Mouse (Mus musculus): ENCODE measurements around the gene Tbc1d22a. TPM values are rescaled to one million over a fixed set of nuclear protein-coding genes. Genes with fewer than 3 reads are reported as not detected.

Tbc1d22a gene
- total and polyA plus RNA-seq, 3 experiments: 34.5 to 44.4 (median 37.7) TPM

DNA sequence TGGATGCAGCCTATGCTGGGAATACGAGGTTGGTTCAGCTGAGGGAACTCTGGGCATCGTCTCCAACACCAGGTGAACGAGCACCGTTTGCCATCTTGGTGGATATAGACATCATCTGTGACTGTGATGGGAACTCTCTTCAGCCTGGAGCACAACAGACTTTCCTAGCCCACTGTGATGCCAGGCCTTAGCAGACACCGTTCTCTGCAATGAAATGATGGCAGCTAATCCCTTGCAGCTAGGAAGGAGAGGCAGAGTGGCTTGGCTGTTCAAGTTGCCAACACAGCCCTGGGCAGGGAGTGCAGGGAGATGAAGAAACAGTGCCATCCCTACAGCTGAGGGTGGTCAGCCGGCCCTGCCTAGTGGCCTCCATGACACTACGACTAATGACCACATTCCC is 233.0 kb downstream of the Tbc1d22a start:
- no peak for DNase-seq

DNA sequence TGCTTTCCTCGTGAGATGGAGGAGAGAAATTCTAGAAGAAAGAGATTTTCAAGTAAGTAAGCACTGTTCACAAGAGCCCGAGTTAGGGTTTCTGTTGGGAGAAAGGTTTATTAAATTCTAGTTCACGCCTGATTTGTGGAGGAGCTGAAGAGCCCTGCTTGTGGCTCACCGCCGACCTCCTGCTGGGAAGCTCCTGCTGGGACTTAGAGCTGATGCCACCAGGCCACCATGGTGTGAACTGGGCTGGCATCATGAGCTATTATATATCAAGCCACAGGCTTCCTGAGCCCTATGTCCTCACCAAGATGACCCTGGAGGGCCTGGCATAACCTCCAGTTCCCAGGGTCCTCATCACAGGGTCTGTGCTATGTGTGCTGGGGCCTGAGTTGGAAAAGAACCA is 235.0 kb downstream of the Tbc1d22a start:
- no peak for DNase-seq

DNA sequence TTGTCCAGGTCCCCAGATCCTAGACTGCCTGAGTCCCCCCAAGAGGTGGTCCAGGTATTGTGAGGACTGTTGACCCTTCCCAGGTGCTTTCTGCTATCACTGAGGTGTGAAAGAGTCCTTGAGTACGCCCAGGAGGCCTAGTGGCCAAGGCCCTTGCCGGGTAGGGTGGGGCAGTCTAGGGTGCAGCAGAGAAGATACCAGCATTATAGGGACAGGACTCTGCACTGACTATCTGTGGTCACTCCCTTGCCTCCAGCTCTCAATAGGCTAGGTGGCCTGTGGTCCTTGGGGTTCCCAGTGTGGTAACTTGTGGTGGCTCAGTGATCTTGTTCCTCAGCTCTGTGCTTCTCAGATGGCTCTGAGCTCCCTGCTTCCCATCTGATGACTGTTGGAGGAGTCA is 235.5 kb downstream of the Tbc1d22a start:
- DNase-seq: no peak

DNA sequence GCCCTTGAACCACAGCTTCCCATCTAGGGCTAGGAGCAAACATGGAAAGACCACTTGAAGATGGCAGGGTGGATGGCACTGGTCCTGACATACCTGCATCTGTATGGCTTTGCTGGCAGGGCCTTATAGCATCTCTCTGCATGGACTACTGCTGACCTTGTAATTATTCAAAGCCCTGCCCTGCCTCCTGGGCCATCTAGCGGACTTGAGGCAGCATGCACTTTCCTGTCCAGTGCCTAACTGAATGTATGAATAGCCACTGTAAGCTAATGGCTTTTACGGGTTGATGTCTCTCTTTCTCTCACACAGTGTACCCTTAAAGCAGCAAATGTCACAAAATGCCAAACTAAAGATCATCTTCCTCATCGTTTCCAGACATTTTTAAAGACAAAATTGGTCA is 245.2 kb downstream of the Tbc1d22a start:
- no peak for DNase-seq

DNA sequence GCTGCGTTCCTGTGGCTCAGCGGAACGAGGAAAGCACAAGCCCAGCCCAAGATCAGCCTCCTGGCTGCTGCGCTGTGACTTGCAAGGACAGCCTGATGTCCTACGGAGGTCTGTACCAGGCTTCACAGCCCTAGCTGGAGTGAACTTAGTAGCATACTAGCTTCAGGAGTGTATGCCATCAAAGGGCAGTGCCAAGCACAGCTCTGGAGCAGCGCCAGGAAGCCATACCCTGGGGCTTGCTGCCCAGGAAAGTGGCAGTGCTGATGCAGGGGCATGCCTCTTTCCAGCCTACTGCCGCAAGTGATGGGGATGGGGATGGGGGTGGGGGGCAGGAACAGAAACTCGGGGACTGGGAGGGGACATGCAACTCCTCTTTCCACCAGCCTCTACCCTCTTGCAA is 248.4 kb downstream of the Tbc1d22a start:
- no peak for DNase-seq

DNA sequence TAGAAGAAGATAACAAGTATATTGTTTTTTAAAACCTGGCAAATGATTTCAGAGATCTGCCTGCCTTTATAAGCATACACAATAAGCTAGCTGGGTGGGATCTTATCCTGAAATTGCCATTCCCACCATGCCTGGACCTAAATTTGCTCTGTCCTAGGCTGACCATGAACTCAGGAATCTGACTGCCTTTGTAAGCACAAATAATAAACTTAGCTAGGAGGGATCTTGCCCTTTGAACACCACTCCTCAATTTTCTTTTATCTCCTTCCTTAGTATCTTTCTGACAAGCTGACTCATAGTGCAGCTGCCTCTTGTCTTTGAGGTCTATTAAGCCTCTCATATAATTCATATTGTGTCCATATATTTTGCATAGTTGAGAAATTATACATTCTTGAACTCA is 253.8 kb downstream of the Tbc1d22a start:
- DNase-seq: no peak

DNA sequence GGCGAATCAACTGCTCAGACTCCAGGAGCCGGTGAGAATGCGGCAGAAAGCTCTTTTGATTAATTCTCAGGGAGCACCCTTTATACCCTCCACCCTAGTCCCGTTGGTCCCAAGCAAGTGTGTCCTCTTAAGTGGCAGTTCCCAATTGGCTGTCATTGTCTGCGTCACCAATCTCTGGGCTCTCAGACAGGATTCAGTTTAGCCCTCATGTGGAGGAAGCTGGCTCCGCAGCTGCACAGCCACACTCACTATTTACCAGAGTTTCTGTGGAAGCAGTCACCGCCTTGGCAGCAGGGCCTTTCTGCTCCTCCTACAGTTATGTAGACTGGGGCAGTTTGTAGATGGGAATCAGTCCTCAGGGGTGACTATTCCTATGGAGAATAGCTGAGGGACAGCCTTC is 256.9 kb downstream of the Tbc1d22a start:
- no peak for DNase-seq

DNA sequence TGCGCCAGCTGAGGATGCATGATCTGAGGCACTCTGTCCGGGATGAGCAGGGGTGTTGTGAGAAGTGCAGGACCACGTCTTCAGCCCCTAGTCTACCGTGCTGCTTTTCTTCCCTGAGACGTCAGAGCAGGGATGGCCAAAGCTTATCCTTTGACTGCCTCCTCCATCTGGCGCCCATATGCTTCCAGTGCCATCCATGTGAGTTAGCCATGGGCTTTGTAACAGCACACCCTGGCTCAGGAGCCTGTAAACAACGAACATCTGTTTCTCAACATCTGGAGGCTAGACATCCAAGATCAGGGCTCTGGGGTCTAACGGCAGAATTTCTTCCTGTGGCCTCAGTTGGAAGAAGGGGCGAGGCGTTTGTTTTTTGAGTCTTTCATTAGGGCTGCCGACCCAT is 259.2 kb downstream of the Tbc1d22a start:
- no peak for DNase-seq

DNA sequence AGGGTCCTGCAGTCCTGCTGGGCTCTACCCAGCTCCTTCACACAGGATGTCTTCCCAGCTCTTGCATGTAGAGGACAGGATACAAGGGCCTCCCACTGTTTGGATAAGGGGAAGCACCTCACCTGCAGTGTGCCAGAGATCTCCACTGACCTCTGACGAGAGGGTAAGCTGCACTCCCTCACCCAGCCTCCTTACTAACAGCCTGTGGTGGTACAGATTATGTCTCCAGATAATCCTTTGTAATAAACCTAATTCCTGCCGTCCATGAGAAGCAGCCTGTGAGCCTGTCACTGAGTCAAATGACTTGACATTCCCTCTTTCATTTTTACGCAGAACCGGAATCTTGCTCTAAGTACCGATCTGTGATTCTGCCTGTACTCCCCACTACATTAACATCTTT is 260.7 kb downstream of the Tbc1d22a start:
- DNase-seq: no peak

DNA sequence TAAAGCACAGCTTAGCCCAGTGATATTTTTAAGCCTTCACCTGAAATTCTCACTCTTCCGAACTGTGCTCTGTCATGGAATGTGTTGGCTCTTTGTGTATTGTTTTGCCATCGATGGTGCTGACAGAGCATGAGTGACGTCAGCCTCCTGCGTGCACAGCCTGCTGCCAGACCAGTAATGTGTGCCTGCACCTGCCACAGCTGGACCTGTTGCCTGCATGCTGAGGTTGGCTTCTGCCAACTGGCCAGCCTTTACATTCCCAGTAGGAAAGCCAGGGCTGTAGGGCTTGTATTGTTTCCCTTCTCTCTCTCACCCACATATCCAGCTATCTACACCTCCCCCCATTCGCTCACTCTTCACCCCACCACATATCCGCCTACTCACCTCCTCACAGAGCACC is 262.2 kb downstream of the Tbc1d22a start:
- no peak for DNase-seq

DNA sequence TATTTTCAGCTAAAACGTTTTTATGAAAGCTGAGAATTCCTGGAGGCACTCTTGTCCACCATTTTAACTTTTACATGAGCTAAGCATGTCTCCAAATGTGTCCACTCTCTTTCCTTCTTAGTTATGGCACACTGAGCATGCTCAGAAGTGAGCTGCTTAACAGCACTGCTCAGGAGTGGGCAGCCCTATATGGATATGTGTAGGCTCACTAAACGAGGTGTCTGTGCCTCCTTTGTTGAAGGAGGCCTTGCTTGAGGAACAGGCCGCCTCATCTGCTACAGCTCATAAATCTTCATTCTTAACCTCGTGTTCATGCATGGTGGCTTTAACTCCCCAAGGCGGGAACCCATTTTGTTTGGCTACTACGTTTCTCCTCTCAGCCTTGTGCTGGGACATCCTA is 262.8 kb downstream of the Tbc1d22a start:
- no peak for DNase-seq

DNA sequence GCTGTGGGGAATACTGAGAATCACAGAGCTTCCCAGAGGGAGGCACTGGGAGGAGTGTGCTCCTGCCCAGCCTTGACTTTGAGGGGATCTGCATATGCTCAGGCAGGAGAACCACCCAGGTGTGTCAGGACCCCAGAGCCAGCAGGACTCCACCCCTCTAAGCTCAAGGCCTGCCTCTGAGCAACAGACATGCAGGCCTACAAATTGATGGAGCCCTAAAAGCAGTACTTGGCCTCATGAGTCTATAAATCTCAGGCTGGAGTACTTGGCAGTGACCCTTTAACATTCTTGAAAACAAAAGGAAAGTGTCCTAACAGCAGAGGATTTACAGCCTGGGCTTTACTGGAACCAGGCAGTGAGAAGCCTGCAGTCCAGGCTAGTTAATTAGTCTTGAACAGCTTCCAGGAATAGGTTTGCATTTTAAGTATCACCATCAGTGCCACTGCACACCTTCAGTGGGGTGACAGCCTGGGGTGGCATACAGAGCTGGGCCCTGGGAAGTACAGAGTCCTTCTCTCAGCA is 263.3 kb downstream of the Tbc1d22a start:
- no peak for DNase-seq

DNA sequence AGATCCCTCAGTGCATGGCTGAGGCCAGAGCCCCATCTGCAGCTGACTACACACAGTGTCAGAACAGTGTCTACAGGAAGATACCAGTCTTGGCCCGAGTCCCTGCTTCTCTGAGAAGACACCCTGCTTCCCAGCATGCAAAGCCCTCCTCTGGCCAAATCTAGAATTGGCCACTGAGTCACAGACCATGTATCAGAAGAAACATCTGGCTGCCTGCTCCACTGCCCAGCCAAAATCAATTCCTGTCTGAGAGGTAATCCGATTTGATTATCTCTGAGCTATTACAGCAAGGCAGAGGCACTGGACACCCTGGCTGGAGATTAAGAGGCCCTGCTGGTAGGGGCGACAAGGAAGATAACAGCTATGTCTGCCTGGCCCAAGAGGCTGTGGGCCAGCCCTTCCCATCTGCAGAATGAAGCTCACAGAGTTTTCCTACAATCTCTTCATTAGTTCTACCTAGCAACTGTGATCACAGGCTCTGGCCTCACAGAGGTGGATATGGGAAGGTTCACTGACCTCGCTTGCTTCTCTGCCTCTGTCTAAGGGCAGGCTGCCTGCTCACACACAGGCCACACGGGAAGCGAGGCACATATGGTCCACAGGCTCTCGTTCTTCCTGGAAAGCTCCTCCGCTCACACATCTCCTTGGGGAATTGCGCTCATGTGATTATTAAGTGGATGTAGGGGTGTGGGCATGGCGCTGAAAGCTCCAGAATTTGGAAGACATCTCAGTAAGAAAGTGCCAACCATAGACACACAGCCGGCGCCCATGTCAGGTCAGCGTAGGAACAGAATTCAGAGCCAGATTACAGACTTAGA is 264.6 kb downstream of the Tbc1d22a start:
- peak; percentile 10 for DNase-seq

DNA sequence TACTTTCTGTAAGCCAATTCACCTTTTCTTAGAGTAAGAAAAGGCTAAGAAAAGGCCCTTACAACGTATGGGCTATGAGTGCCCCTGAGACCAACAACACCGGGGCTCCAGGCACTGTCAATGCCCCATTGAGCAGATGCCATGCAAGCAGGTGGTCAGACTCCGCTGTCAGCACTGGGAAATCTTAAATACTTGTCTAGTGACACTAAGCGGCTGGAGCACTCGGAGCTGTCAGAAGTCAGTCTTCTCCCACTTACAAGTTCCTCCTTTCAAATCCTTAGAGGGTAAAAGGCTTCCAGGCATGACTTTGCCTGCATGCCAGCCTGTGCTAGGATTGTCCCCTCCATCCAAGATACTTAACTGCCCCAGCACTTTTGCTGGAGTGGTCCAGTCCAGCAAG is 268.1 kb downstream of the Tbc1d22a start:
- DNase-seq: no peak

DNA sequence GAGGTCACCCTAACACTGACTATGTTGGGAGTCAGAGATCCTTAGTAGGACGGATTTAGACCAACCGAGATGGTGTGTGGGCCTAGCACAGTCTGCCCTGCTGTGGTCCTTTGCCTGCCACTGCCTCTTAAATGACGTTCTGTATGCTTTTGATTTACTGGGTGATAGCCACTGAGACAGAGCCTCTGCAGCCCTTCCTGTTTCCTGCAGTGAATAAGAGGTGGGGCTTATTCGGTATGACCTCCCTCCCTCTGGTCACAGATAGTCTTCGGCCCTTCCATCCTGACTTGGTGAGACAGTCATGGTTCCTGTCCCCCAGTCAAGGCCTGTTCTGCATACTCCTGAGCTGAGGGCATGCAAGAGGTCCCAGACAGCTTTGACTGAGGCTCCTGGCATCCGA is 271.6 kb downstream of the Tbc1d22a start:
- DNase-seq: no peak

DNA sequence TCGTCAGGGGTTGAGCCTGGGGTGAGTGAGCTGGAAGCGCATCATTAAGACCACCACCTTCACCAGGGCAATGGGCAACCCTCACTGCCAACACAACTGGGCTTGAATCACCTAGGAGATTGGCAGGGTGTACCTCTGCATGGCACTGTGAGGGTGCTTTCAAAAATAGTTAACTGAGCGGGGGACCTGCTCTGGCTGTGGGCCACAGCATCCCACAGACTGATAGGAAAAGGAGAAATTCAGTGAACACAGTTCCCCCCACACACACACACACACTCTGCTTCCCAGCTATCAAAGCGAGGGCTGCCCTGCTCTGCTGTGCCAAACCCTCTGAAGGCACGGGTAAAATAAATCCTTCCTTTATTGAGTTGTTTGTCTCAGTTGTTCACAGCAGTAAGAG is 273.1 kb downstream of the Tbc1d22a start:
- DNase-seq: no peak

DNA sequence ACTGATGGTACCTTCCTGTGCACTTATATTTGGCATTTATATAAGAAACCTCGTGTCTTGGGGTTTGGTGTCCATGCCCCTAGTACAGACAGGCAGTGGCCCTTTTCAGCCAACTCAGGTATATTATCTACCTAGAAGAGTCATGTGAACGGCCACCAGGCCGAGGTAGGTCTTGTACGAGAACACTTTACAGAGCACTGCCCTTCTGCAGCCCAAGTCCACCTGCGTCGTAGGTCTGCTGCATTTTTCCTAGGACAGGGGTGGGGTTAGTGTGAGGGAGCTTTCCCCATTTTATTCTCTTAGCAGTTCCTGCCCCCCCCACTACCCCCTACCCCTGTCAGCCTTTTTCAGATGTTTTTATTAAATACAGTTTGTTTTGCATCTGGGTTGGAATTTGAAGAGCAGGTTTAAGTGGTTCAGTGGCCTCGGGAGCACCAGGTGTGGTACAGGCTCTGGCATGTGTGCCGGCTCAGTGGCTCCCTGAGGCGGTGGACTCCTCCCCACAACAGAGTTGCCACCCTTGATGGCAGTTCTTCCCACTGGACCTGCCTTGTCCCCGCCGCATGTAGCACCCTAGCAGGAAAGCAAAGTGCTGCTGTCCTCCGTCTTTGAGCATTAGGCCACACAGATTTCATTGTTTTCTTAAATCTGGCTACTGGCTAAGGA is 277.3 kb downstream of the Tbc1d22a start:
- DNase-seq: no peak

DNA sequence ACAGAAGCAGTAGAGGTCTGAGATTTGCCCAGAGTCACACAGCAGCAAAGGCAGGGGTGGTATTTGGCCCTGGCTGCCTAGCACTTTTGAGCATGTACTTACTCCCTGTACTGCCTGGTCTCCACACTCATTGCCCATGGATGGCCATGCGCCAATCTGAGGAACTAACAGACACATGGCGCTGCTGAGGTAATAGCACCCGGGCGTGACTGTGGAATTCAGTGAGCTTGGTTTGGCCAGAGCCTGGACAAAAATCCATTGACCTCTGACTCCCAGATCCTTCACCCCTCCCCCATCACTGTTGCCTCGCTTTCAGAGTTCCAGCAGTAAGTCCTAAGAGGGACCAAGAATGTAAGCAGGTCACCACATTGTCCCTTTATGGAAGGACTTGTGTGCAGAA is 278.4 kb downstream of the Tbc1d22a start:
- DNase-seq: no peak

DNA sequence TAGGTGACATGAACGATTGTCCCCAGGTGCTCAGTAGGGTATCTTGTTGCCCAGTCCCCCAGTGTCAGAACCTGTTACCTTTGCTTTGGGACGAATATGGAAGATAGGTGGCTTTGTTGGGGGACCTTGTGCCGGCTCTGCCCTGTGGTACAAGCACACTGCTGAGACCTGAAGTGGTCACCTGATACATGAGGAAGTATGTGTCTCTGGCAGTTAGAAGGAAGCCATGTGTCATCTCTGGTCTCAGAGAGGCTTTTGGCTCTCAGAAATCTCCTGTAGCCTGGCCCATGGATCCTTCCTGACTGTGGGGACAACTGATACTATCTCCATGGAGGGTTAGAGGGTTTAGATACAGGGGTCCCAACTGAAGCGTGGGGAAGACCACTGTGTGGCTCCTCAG is 281.9 kb downstream of the Tbc1d22a start:
- no peak for DNase-seq

DNA sequence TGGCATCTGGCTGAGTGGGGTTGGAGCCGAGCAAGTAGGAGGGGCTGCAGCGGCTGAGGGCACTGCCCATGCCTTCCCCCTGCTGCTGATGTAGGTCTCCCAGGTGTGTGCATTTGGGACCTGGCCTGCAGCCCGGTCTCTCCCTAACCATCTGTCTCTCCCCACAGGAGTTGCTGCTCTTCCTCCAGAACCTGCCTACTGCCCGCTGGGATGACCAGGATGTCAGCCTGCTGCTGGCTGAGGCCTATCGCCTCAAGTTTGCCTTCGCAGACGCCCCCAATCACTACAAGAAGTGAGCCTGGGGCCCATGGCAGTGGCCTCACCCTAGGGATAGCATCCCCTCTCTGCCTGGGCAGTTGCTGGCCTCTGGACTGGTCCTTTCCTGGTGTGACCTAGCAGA is 282.4 kb downstream of the Tbc1d22a start:
- DNase-seq: no peak

DNA sequence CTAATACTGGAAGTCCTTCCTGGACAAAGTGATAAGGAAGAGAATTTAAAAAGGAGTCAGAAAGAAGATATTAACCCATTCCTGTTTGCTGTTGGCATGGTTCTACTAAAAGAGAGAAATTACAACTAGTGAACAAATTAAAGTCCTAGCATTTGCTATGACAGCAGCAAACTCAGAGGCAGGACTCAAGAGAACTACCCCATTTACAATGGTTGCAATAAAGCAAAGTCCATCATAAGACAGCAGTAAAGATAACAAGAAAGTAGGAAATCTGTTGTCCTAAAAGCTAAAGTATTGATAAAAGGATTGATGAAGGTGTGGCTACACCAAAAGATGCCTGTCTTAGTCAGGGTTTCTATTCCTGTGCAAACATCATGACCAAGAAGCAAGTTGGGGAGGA is 286.3 kb downstream of the Tbc1d22a start:
- no peak for DNase-seq

DNA sequence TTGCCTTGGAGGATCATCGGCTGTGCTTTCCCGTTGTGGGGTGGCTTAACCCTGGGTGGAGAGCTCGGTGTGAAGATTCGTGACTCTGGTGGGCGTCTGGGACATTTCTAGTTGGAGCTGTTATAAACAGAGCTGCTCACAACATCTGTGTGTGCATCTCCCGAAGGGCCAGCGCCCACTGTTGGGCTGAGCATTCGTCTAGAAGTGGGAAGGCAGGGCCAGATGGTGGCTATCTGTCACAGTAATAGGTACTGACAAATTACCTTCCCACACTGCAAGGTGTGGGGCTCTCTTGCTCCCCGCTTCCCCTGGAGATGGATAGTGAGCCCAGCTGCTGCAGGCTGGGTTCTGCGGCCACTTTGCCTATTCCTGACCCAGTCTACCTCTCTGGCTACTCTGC is 289.2 kb downstream of the Tbc1d22a start:
- no peak for DNase-seq

DNA sequence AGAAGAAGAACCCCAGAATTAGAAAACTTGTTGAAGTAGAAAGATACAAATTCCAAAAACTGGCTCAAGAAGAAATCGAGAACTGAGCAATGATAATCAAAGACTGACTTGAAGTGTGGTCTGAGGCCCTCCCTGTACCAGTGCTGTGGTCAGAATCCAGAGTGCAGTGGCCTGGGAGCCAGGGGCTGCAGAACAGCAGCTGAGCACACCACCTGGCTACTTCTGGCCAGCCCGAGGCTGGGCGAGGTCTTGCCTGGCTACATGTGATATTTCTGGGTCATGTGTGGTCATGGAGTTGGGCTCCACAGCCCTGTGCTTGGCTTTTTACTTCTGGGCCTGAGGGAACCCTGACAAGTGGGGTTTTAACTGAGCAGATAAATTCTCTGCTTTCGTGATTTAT is 292.4 kb downstream of the Tbc1d22a start:
- DNase-seq: no peak

DNA sequence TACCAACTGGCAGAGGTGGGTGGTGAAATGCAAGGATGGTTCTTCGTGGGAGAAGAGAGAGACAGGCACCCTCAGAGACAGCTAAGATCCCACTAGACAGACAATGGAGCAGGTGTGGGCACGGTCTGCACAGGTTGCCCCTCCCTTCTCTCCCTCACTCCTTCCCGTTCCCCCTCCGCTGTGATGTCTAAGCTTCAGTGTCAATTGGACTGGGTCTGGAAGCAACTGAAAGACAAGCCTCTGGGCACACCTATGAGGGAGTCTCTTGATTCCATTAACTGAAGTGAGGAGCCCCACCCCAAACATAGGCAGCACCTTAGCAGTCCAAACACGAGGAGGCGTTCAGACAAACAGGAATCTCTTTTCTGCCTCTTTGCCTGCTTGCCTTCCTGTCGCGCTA is 293.3 kb downstream of the Tbc1d22a start:
- DNase-seq: no peak
